In genomic region chr9:107463509-107463908, GRCm38 (mm10) we compare ENCODE assay signal across 8 mouse cellular contexts.
DNase-seq lines count a peak whose midpoint lies in the region; ATAC-seq and TF ChIP-seq lines count a peak whose summit lies in the region.

No protein-coding gene starts in this region.

- no peaks in the 10 kb centered on the region for H3K9me3 ChIP-seq in embryonic facial prominence, embryonic 14.5 days (ENCODE audit: control insufficient read depth, low read length)
- H3K9me3 ChIP-seq in limb, embryonic 13.5 days: no peaks in the 10 kb centered on the region
- no peaks in the 10 kb centered on the region for H3K9me3 ChIP-seq in midbrain, postnatal 0 days (ENCODE audit: low read length)

- H3K27ac ChIP-seq in embryonic facial prominence, embryonic 14.5 days (replicated peaks; ENCODE audit: low read depth, low read length): no peak overlapping the region
- H3K27ac ChIP-seq in limb, embryonic 13.5 days: no peak overlapping the region
- peak overlapping the region; percentile 74 for H3K27ac ChIP-seq in midbrain, postnatal 0 days (ENCODE audit: low read depth, low read length)

- H3K36me3 ChIP-seq in embryonic facial prominence, embryonic 14.5 days (ENCODE audit: control insufficient read depth, insufficient read depth, low read length): no peaks in the 10 kb centered on the region
- no peaks in the 10 kb centered on the region for H3K36me3 ChIP-seq in limb, embryonic 13.5 days
- no peaks in the 10 kb centered on the region for H3K36me3 ChIP-seq in midbrain, postnatal 0 days (ENCODE audit: insufficient read depth, low read length)

- no peaks in the 10 kb centered on the region for H3K27me3 ChIP-seq in embryonic facial prominence, embryonic 14.5 days (replicated peaks; ENCODE audit: control insufficient read depth, insufficient read depth, low read length)
- H3K27me3 ChIP-seq in limb, embryonic 13.5 days: peaks cover 89% of the 10 kb centered on the region
- H3K27me3 ChIP-seq in midbrain, postnatal 0 days (ENCODE audit: insufficient read depth, low read length): no peaks in the 10 kb centered on the region

- peak; percentile 53 for DNase-seq in 416B (ENCODE audit: low read depth)
- peak; percentile 70 to 72 for DNase-seq in adrenal gland, postnatal 4 days (ENCODE audit: low spot score in 2 of 2)
- DNase-seq in embryonic facial prominence, embryonic 14.5 days (ENCODE audit: low spot score): peak; percentile 64
- peak; percentile 27 to 54 for DNase-seq in heart, adult 9 months (ENCODE audit: low spot score in 2 of 2)
- peak; percentile 82 for DNase-seq in kidney, adult 9 months
- peak; percentile 91 for DNase-seq in midbrain, postnatal 0 days (ENCODE audit: low spot score)
- peak; percentile 17 to 32 for DNase-seq in spleen, postnatal 36 days (ENCODE audit: low spot score in 2 of 2)

- H3K4me3 ChIP-seq in embryonic facial prominence, embryonic 14.5 days (ENCODE audit: low read depth, low read length): no peak overlapping the region
- no peak overlapping the region for H3K4me3 ChIP-seq in limb, embryonic 13.5 days
- H3K4me3 ChIP-seq in midbrain, postnatal 0 days (ENCODE audit: low read depth, low read length): no peak overlapping the region

- no peak overlapping the region for H3K4me2 ChIP-seq in embryonic facial prominence, embryonic 14.5 days (ENCODE audit: low read depth, low read length)
- no peak overlapping the region for H3K4me2 ChIP-seq in limb, embryonic 13.5 days (replicated peaks)
- no peak overlapping the region for H3K4me2 ChIP-seq in midbrain, postnatal 0 days (ENCODE audit: low read depth, low read length, poor library complexity, severe bottlenecking)

- peaks cover 3% of the 10 kb centered on the region; the same call in 1 of the 2 replicates for H3K4me1 ChIP-seq in embryonic facial prominence, embryonic 14.5 days (ENCODE audit: control insufficient read depth, insufficient read depth, low read length)
- H3K4me1 ChIP-seq in limb, embryonic 13.5 days: no peaks in the 10 kb centered on the region
- peaks cover 5% of the 10 kb centered on the region; the same call in 1 of the 2 replicates for H3K4me1 ChIP-seq in midbrain, postnatal 0 days (ENCODE audit: insufficient read depth, low read length)

- no peak overlapping the region for H3K9ac ChIP-seq in embryonic facial prominence, embryonic 14.5 days (ENCODE audit: low read depth, low read length)
- no peak overlapping the region for H3K9ac ChIP-seq in limb, embryonic 13.5 days
- no peak overlapping the region for H3K9ac ChIP-seq in midbrain, postnatal 0 days (replicated peaks; ENCODE audit: low read length, poor library complexity, severe bottlenecking)

- peak; percentile 66; the same call in 1 of the 2 replicates for ATAC-seq in embryonic facial prominence, embryonic 14.5 days (ENCODE audit: low read depth)
- peak; percentile 60; the same call in 1 of the 2 replicates for ATAC-seq in limb, embryonic 13.5 days (ENCODE audit: low FRiP score, low read depth)
- ATAC-seq in midbrain, postnatal 0 days (ENCODE audit: low FRiP score): peak; percentile 81

- WGBS in embryonic facial prominence, embryonic 14.5 days: 11% methylated on average over 7 of the region's 7 CpGs
- WGBS in limb, embryonic 13.5 days: 11% methylated on average over 7 of the region's 7 CpGs
- 6% methylated on average over 7 of the region's 7 CpGs for WGBS in midbrain, postnatal 0 days

- peak; percentile 96 for TF ChIP-seq CTCF in midbrain, postnatal 0 days (IDR thresholded peaks at IDR 0.05)

Comparison
In these comparisons a context has a peak if more than half of its experiments do, and no peak if none do; other contexts are left out.
1. DNase-seq: peak in every context shown above with its lines; median percentile 91 in midbrain, postnatal 0 days; 82 in kidney, adult 9 months; 71 in adrenal gland, postnatal 4 days; 64 in embryonic facial prominence, embryonic 14.5 days; 53 in 416B; 40 in heart, adult 9 months; 24 in spleen, postnatal 36 days.